13 mouse cellular contexts compared by ENCODE assay signal in the genomic region with DNA sequence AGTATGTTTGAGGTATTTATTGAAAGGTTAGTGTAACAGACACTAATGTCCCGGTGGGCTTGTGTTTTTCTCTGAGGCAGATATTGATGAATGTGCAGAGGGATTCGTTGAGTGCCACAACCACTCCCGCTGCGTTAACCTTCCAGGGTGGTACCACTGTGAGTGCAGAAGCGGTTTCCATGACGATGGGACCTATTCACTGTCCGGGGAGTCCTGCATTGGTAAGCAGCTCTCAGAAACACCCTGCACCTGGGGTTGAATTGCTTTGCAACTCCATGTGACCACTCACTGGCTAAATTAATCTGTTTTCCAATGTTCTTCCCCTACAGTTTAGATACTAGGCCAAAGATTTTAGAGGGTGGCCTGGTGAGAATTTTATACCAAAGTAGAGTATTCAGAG.
A peak's percentile ranks its signal among the peaks of the same experiment; 100 is the strongest.
DNase-seq lines count a peak whose midpoint lies in the region; ATAC-seq and TF ChIP-seq lines count a peak whose summit lies in the region.
"Had no signal": no experiment of that assay in that cellular context is flagged by ENCODE, and none has a peak within 500 bp of the region (broad histone marks: within the 10 kb centered on the region; RNA-seq: fewer than 3 reads in every experiment).

No protein-coding gene starts in this region.

- no peak overlapping the region for H3K4me2 ChIP-seq in forebrain, embryonic 16.5 days (ENCODE audit: low read length)
- H3K4me2 ChIP-seq in midbrain, embryonic 16.5 days (ENCODE audit: low read length), result no peak overlapping the region
- H3K4me2 ChIP-seq in liver, postnatal 0 days (ENCODE audit: low read depth, low read length), result no peak overlapping the region
- H3K4me2 ChIP-seq: liver, embryonic 11.5 days had no signal

- no peaks in the 10 kb centered on the region for H3K9me3 ChIP-seq in forebrain, embryonic 16.5 days (ENCODE audit: control insufficient read depth, low read length)
- no peaks in the 10 kb centered on the region for H3K9me3 ChIP-seq in midbrain, embryonic 16.5 days (replicated peaks; ENCODE audit: control insufficient read depth, low read length, poor library complexity, severe bottlenecking)
- H3K9me3 ChIP-seq in liver, postnatal 0 days (ENCODE audit: low read length), result no peaks in the 10 kb centered on the region

- TF ChIP-seq EP300 in liver, postnatal 0 days (IDR thresholded peaks at IDR 0.05; ENCODE audit: low read depth), result no peak

- H3K36me3 ChIP-seq in forebrain, embryonic 16.5 days (ENCODE audit: control insufficient read depth, insufficient read depth), result no peaks in the 10 kb centered on the region
- no peaks in the 10 kb centered on the region for H3K36me3 ChIP-seq in midbrain, embryonic 16.5 days (ENCODE audit: control insufficient read depth, insufficient read depth, low read length)
- H3K36me3 ChIP-seq in liver, postnatal 0 days (replicated peaks; ENCODE audit: insufficient read depth, low read length), result no peaks in the 10 kb centered on the region

- DNase-seq in ZHBTc4 (ENCODE audit: low read depth, low spot score), result peak; percentile 2
- peak; percentile 48 for DNase-seq in embryo, embryonic 11 days
- DNase-seq in adrenal gland, adult 8-10 months, result no peak
- DNase-seq in liver, postnatal 0 days, result no peak
- DNase-seq: adrenal gland, adult 2 months; cerebellum, postnatal 14 days; heart, postnatal 14 days; kidney, postnatal 14 days had no signal

- no peak overlapping the region for H3K27ac ChIP-seq in forebrain, embryonic 16.5 days (ENCODE audit: low read length)
- H3K27ac ChIP-seq in midbrain, embryonic 16.5 days (ENCODE audit: low read length), result no peak overlapping the region
- H3K27ac ChIP-seq in liver, postnatal 0 days (ENCODE audit: low read depth), result no peak overlapping the region

- no peak for TF ChIP-seq CTCF in liver, postnatal 0 days (IDR thresholded peaks at IDR 0.05; ENCODE audit: low read depth)

- H3K4me1 ChIP-seq in forebrain, embryonic 16.5 days (replicated peaks; ENCODE audit: control insufficient read depth, insufficient read depth, low read length), result 0 out of 2 replicates have a peak, but pooled peaks cover 2% of the 10 kb centered on the region
- peaks cover 10% of the 10 kb centered on the region for H3K4me1 ChIP-seq in midbrain, embryonic 16.5 days (ENCODE audit: control insufficient read depth, insufficient read depth, low read length)
- H3K4me1 ChIP-seq in liver, postnatal 0 days (ENCODE audit: insufficient read depth), result no peaks in the 10 kb centered on the region

- H3K27me3 ChIP-seq in forebrain, embryonic 16.5 days (replicated peaks; ENCODE audit: control insufficient read depth, insufficient read depth, low read length), result no peaks in the 10 kb centered on the region
- H3K27me3 ChIP-seq in midbrain, embryonic 16.5 days (ENCODE audit: control insufficient read depth, insufficient read depth, low read depth, low read length), result no peaks in the 10 kb centered on the region
- H3K27me3 ChIP-seq in liver, postnatal 0 days (ENCODE audit: insufficient read depth, low read length), result no peaks in the 10 kb centered on the region

- no peak overlapping the region for H3K9ac ChIP-seq in forebrain, embryonic 16.5 days (replicated peaks; ENCODE audit: low read depth, low read length)
- H3K9ac ChIP-seq in midbrain, embryonic 16.5 days (ENCODE audit: low read depth, low read length), result no peak overlapping the region
- no peak overlapping the region for H3K9ac ChIP-seq in liver, postnatal 0 days (replicated peaks)

- 0 out of 2 replicates have a peak, but pooled peaks have one; percentile 31 for ATAC-seq in forebrain, embryonic 16.5 days
- ATAC-seq in midbrain, embryonic 16.5 days, result peak; percentile 70; the same call in 1 of the 2 replicates
- ATAC-seq in megakaryocyte, adult 5-6 weeks (ENCODE audit: poor library complexity, severe bottlenecking), result no peak
- ATAC-seq in liver, postnatal 0 days, result no peak
- ATAC-seq: intestine, postnatal 0 days had no signal

- no peak overlapping the region for H3K4me3 ChIP-seq in forebrain, embryonic 16.5 days (replicated peaks; ENCODE audit: low read length)
- no peak overlapping the region for H3K4me3 ChIP-seq in midbrain, embryonic 16.5 days (ENCODE audit: low read depth, low read length)
- no peak overlapping the region for H3K4me3 ChIP-seq in liver, postnatal 0 days (ENCODE audit: low read depth, low read length)

- WGBS in forebrain, embryonic 16.5 days, result 15% methylated on average over 7 of the region's 7 CpGs
- 13% methylated on average over 7 of the region's 7 CpGs for WGBS in midbrain, embryonic 16.5 days
- WGBS in liver, postnatal 0 days (ENCODE audit: insufficient replicate concordance), result 56% methylated on average over 7 of the region's 7 CpGs

Comparison
In these comparisons a context has a peak if more than half of its experiments do, and no peak if none do; other contexts are left out.
1. DNase-seq: peak in ZHBTc4 (single experiment) and embryo, embryonic 11 days (single experiment); none in adrenal gland, adult 8-10 months (single experiment) and liver, postnatal 0 days (single experiment).
2. ATAC-seq: peak in forebrain, embryonic 16.5 days (single experiment) and midbrain, embryonic 16.5 days (single experiment); none in megakaryocyte, adult 5-6 weeks (single experiment) and liver, postnatal 0 days (single experiment).